Mouse (Mus musculus) hindbrain, embryonic 13.5 days (tissue): ENCODE results near the gene Hdgfl2. TPM values are rescaled to one million over a fixed set of nuclear protein-coding genes. Genes with fewer than 3 reads are reported as not detected.

Experiments used
- polyA plus RNA-seq: library from polyadenylated mRNA; unstranded; fragments of >200 nt; fragmentation: Nextera tagmentation; extraction: Ambion mirVana; gene quantifications from 2 replicates; pipeline ENCODE4 v1.2.1, GENCODE M21; 2015

The Hdgfl2 gene
- polyA plus RNA-seq, 1 experiment from 2014 or later = 150 TPM

Other genes starting within 250 kb of the Hdgfl2 start
- gene Zfp119a, start 200.7 kb upstream of the Hdgfl2 start, polyA plus RNA-seq = 11.9 and 12.1 TPM in 2 replicates
- gene Zfp959, start 187.5 kb upstream of the Hdgfl2 start, polyA plus RNA-seq = 14.5 and 15.3 TPM in 2 replicates
- gene Zfp119b, start 130.1 kb upstream of the Hdgfl2 start, polyA plus RNA-seq = 8.2 and 8.7 TPM in 2 replicates
- 5.0 and 6.8 TPM in 2 replicates for gene Ebi3, start 127.0 kb upstream of the Hdgfl2 start, polyA plus RNA-seq
- gene Yju2, start 120.5 kb upstream of the Hdgfl2 start, polyA plus RNA-seq = 23.2 and 25.2 TPM in 2 replicates
- 170 and 182 TPM in 2 replicates for gene Shd, start 109.2 kb upstream of the Hdgfl2 start, polyA plus RNA-seq
- gene Fsd1, start 93.1 kb upstream of the Hdgfl2 start, polyA plus RNA-seq = 159 and 172 TPM in 2 replicates
- gene Stap2, start 74.0 kb upstream of the Hdgfl2 start, polyA plus RNA-seq = 5.7 and 5.8 TPM in 2 replicates
- gene Mpnd, start 73.9 kb upstream of the Hdgfl2 start, polyA plus RNA-seq = 159 and 163 TPM in 2 replicates
- gene Sh3gl1, start 43.0 kb upstream of the Hdgfl2 start, polyA plus RNA-seq = 116 and 118 TPM in 2 replicates
- 6.1 and 6.9 TPM in 2 replicates for gene Chaf1a, start 39.2 kb upstream of the Hdgfl2 start, polyA plus RNA-seq
- gene Ubxn6, start 4.6 kb upstream of the Hdgfl2 start, polyA plus RNA-seq = 77.2 and 86.0 TPM in 2 replicates
- gene Plin4, start 30.2 kb downstream of the Hdgfl2 start, polyA plus RNA-seq = 0.10 TPM in 2 replicates
- 0.83 and 1.0 TPM in 2 replicates for gene Plin5, start 38.0 kb downstream of the Hdgfl2 start, polyA plus RNA-seq
- gene Lrg1, start 42.4 kb downstream of the Hdgfl2 start, polyA plus RNA-seq = not detected in 2 replicates
- 10.5 and 11.7 TPM in 2 replicates for gene Sema6b, start 60.7 kb downstream of the Hdgfl2 start, polyA plus RNA-seq
- gene Tnfaip8l1, start 82.8 kb downstream of the Hdgfl2 start, polyA plus RNA-seq = 7.9 and 9.2 TPM in 2 replicates
- gene Mydgf, start 104.3 kb downstream of the Hdgfl2 start, polyA plus RNA-seq = 69.2 and 72.6 TPM in 2 replicates
- gene Dpp9, start 139.3 kb downstream of the Hdgfl2 start, polyA plus RNA-seq = 24.5 and 26.5 TPM in 2 replicates
- gene Fem1a, start 177.2 kb downstream of the Hdgfl2 start, polyA plus RNA-seq = 18.9 and 20.1 TPM in 2 replicates
- gene Ticam1, start 197.2 kb downstream of the Hdgfl2 start, polyA plus RNA-seq = 1.3 and 1.4 TPM in 2 replicates
- 20.0 and 23.5 TPM in 2 replicates for gene Plin3, start 213.2 kb downstream of the Hdgfl2 start, polyA plus RNA-seq
- gene Arrdc5, start 220.7 kb downstream of the Hdgfl2 start, polyA plus RNA-seq = not detected in 2 replicates
- gene Uhrf1, start 223.7 kb downstream of the Hdgfl2 start, polyA plus RNA-seq = 27.1 and 29.6 TPM in 2 replicates
- gene Kdm4b, start 246.4 kb downstream of the Hdgfl2 start, polyA plus RNA-seq = 66.0 and 66.7 TPM in 2 replicates